ENCODE assay signal across 15 mouse cellular contexts in the genomic region with DNA sequence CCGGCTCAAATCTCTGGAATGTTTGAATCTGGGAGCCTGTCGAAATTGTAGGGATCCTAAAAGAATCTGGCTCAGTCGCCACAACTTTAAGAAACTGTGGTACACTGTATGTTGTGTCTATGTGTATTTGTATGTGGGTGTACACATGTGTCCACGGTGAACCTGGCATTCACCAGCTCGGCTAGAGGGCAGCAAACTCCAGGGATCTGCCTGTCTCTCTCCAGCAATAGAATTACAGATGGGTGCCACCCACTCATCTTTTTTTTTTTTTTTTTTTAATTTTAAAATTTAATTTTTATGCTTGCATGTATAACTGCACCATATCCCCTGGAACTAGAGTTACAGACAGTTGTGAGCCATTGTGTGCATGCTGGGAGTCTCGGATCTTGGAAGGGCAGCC. TPM values are rescaled to one million over a fixed set of nuclear protein-coding genes. Genes with fewer than 3 reads are reported as not detected.
DNase-seq lines count a peak whose midpoint lies in the region; ATAC-seq and TF ChIP-seq lines count a peak whose summit lies in the region.
"Had no signal": no experiment of that assay in that cellular context is flagged by ENCODE, and none has a peak within 500 bp of the region (broad histone marks: within the 10 kb centered on the region; RNA-seq: fewer than 3 reads in every experiment).

No protein-coding gene starts in this region.

- WGBS in liver, adult 2 months = 49% methylated on average over 6 of the region's 6 CpGs
- 76% methylated on average over 6 of the region's 6 CpGs for WGBS in liver, embryonic 11.5 days
- WGBS in hindbrain, embryonic 11.5 days = 83% methylated on average over 6 of the region's 6 CpGs

- H3K9ac ChIP-seq in liver, adult 2 months (ENCODE audit: low read depth, low read length) = peak overlapping the region; percentile 50; the same call in 1 of the 2 replicates
- no peak overlapping the region for H3K9ac ChIP-seq in liver, embryonic 11.5 days (ENCODE audit: low read depth, low read length)
- H3K9ac ChIP-seq in MEL (ENCODE audit: control insufficient read depth, low read depth, low read length, poor library complexity, severe bottlenecking) = peak overlapping the region; percentile 14; the same call in 1 of the 2 replicates
- H3K9ac ChIP-seq in hindbrain, embryonic 11.5 days (ENCODE audit: low read depth, low read length) = no peak overlapping the region
- H3K9ac ChIP-seq: limb, embryonic 12.5 days; neural tube, embryonic 15.5 days had no signal

- no peak for TF ChIP-seq POLR2A in liver, adult 2 months (IDR thresholded peaks at IDR 0.05; ENCODE audit: extremely low read depth, insufficient read depth, low read length)
- TF ChIP-seq POLR2A in MEL (IDR thresholded peaks at IDR 0.05; ENCODE audit: control insufficient read depth in 1 of 2, insufficient read depth in 1 of 2, low read depth in 1 of 2, low read length in 2 of 2, poor library complexity in 1 of 2) = no peak

- no peaks in the 10 kb centered on the region for H3K79me2 ChIP-seq in liver, adult 2 months (ENCODE audit: control insufficient read depth, insufficient read depth, low read length)
- no peaks in the 10 kb centered on the region for H3K79me2 ChIP-seq in MEL (ENCODE audit: control insufficient read depth, insufficient read depth, low read length, poor library complexity)

- peak overlapping the region; percentile 21; the same call in 1 of the 2 replicates for H3K4me3 ChIP-seq in gastrocnemius, adult 2 months
- H3K4me3 ChIP-seq in liver, adult 2 months (ENCODE audit: insufficient read depth, low read depth, low read length) = no peak overlapping the region
- no peak overlapping the region for H3K4me3 ChIP-seq in liver, embryonic 11.5 days (ENCODE audit: low read depth, low read length)
- peak overlapping the region; percentile 5 to 10 for H3K4me3 ChIP-seq in MEL (ENCODE audit: control insufficient read depth in 1 of 2, insufficient read depth in 1 of 2, low read depth in 2 of 2, low read length in 2 of 2)
- H3K4me3 ChIP-seq in hindbrain, embryonic 11.5 days (ENCODE audit: low read depth, low read length) = no peak overlapping the region
- H3K4me3 ChIP-seq: limb, embryonic 12.5 days; neural tube, embryonic 15.5 days had no signal

- TF ChIP-seq RAD21 in MEL (IDR thresholded peaks at IDR 0.05; ENCODE audit: low read depth, low read length) = peak; percentile 33

- H3K27ac ChIP-seq in gastrocnemius, adult 2 months = peak overlapping the region; percentile 61
- H3K27ac ChIP-seq in liver, adult 2 months (replicated peaks; ENCODE audit: insufficient read depth, low read depth, low read length) = peak overlapping the region; percentile 92
- no peak overlapping the region for H3K27ac ChIP-seq in liver, embryonic 11.5 days (ENCODE audit: low read depth, low read length)
- H3K27ac ChIP-seq in MEL (ENCODE audit: control insufficient read depth, low read depth, low read length) = no peak overlapping the region
- no peak overlapping the region for H3K27ac ChIP-seq in hindbrain, embryonic 11.5 days (ENCODE audit: low read depth, low read length)
- H3K27ac ChIP-seq: limb, embryonic 12.5 days; neural tube, embryonic 15.5 days had no signal

- intact Hi-C loops in gastrocnemius, adult 2 months (cut with DNase I) = no loop called here

- no peaks in the 10 kb centered on the region for H3K36me3 ChIP-seq in liver, adult 2 months (ENCODE audit: control insufficient read depth, insufficient read depth, low read length)
- no peaks in the 10 kb centered on the region for H3K36me3 ChIP-seq in liver, embryonic 11.5 days (ENCODE audit: control insufficient read depth, insufficient read depth, low read length)
- no peaks in the 10 kb centered on the region for H3K36me3 ChIP-seq in MEL (ENCODE audit: control insufficient read depth in 1 of 2, insufficient read depth in 2 of 2, low read length in 2 of 2)
- no peaks in the 10 kb centered on the region for H3K36me3 ChIP-seq in hindbrain, embryonic 11.5 days (ENCODE audit: control insufficient read depth, insufficient read depth, low read length)
- H3K36me3 ChIP-seq: limb, embryonic 12.5 days; neural tube, embryonic 15.5 days had no signal

- no peaks in the 10 kb centered on the region for H3K9me3 ChIP-seq in liver, embryonic 11.5 days (ENCODE audit: control insufficient read depth, low read length)
- no peaks in the 10 kb centered on the region for H3K9me3 ChIP-seq in MEL (replicated peaks; ENCODE audit: insufficient read depth, low read length)
- H3K9me3 ChIP-seq in hindbrain, embryonic 11.5 days (ENCODE audit: control insufficient read depth, low read length) = no peaks in the 10 kb centered on the region
- H3K9me3 ChIP-seq: limb, embryonic 12.5 days; neural tube, embryonic 15.5 days had no signal

- no peak for ATAC-seq in liver, embryonic 11.5 days (replicated peaks; ENCODE audit: low FRiP score)
- ATAC-seq in megakaryocyte progenitor cell, adult 5-6 weeks (replicated peaks; ENCODE audit: poor library complexity) = peak; percentile 57; the same call in 1 of the 2 replicates
- ATAC-seq in hindbrain, embryonic 11.5 days (ENCODE audit: low FRiP score) = no peak
- ATAC-seq: forebrain, embryonic 16.5 days had no signal

- H3K4me1 ChIP-seq in liver, adult 2 months (ENCODE audit: control insufficient read depth, insufficient read depth, low read length) = peaks cover 8% of the 10 kb centered on the region
- no peaks in the 10 kb centered on the region for H3K4me1 ChIP-seq in liver, embryonic 11.5 days (replicated peaks; ENCODE audit: control insufficient read depth, insufficient read depth, low read length)
- no peaks in the 10 kb centered on the region; a peak in 1 of 4 replicates for H3K4me1 ChIP-seq in MEL (ENCODE audit: control insufficient read depth in 1 of 2, insufficient read depth in 2 of 2, low read length in 2 of 2)
- H3K4me1 ChIP-seq in hindbrain, embryonic 11.5 days (replicated peaks; ENCODE audit: control insufficient read depth, insufficient read depth, low read length) = no peaks in the 10 kb centered on the region

- DNase-seq in gastrocnemius, adult 2 months = no peak
- DNase-seq in gastrocnemius, postnatal 25 days = no peak
- peak; percentile 70 for DNase-seq in liver, adult 2 months (ENCODE audit: extremely low read depth, low read depth, low spot score)
- DNase-seq in liver, embryonic 11.5 days (ENCODE audit: low spot score) = no peak
- peak; percentile 47 for DNase-seq in MEL (ENCODE audit: low read depth, low spot score)
- DNase-seq in hindbrain, embryonic 11.5 days (ENCODE audit: low spot score) = no peak
- DNase-seq in cerebellum, adult 11 months = no peak

- no peak for TF ChIP-seq EP300 in MEL (IDR thresholded peaks at IDR 0.05; ENCODE audit: low read depth in 1 of 2, low read length in 2 of 2)

- peak; percentile 25; the same call in 1 of the 2 replicates for TF ChIP-seq CTCF in gastrocnemius, adult 2 months (IDR thresholded peaks at IDR 0.05)
- peak; percentile 75 for TF ChIP-seq CTCF in liver, adult 2 months (IDR thresholded peaks at IDR 0.05; ENCODE audit: low read depth, low read length)
- peak in 2 of 3 experiments; percentile 40 to 47; a peak in 4 of 6 replicates for TF ChIP-seq CTCF in MEL (IDR thresholded peaks at IDR 0.05 in 2 of 3, conservative IDR thresholded peaks at IDR 0.05 in 1 of 3; ENCODE audit: control insufficient read depth in 1 of 3, insufficient read depth in 1 of 3, low read depth in 2 of 3, low read length in 3 of 3, poor library complexity in 1 of 3, severe bottlenecking in 1 of 3)

- H3K4me2 ChIP-seq in liver, embryonic 11.5 days = no peak overlapping the region
- H3K4me2 ChIP-seq in hindbrain, embryonic 11.5 days (replicated peaks; ENCODE audit: low read depth, low read length) = no peak overlapping the region
- H3K4me2 ChIP-seq: limb, embryonic 12.5 days; midbrain, embryonic 11.5 days had no signal

- H3K27me3 ChIP-seq in liver, adult 2 months (ENCODE audit: control insufficient read depth, insufficient read depth, low read length) = no peaks in the 10 kb centered on the region
- no peaks in the 10 kb centered on the region for H3K27me3 ChIP-seq in liver, embryonic 11.5 days (replicated peaks; ENCODE audit: control insufficient read depth, insufficient read depth, low read length)
- no peaks in the 10 kb centered on the region for H3K27me3 ChIP-seq in MEL (ENCODE audit: control insufficient read depth in 1 of 2, insufficient read depth in 2 of 2, low read length in 2 of 2)
- no peaks in the 10 kb centered on the region for H3K27me3 ChIP-seq in hindbrain, embryonic 11.5 days (ENCODE audit: control insufficient read depth, insufficient read depth, low read length)
- H3K27me3 ChIP-seq: limb, embryonic 12.5 days; neural tube, embryonic 15.5 days had no signal

RNA-seq across cellular contexts. Expression of gene Ackr2, which starts 16.9 kb away (rescaled TPM):
- total RNA-seq in gastrocnemius, adult 2 months (2021) = 1 to 10 TPM; 1.2 to 3.6 TPM
- 1 to 10 TPM; 1.9 to 2.0 TPM for total RNA-seq in gastrocnemius, postnatal 25 days (2021)
- 1.6 and 2.3 TPM in 2 replicates for total RNA-seq in liver, adult 2 months (2014; rRNA removed)
- polyA plus RNA-seq in liver, adult 2 months (2012; rRNA removed) = 1.4 and 2.4 TPM in 2 replicates
- 0.19 and 0.21 TPM in 2 replicates for polyA plus RNA-seq in liver, embryonic 11.5 days (2014; fragmentation: Nextera tagmentation; extraction: Ambion mirVana)
- not detected in 2 replicates for total RNA-seq in MEL (2012; rRNA removed)
- polyA plus RNA-seq in MEL (2012; ENCODE audit: insufficient read depth in 1 of 2, insufficient read length in 2 of 2, low read depth in 1 of 2, low replicate concordance in 2 of 2, missing spikeins in 1 of 2) = not detected
- total RNA-seq in megakaryocyte progenitor cell, adult 5-6 weeks (2015) = not detected in 2 replicates
- not detected in 2 replicates for total RNA-seq in megakaryocyte progenitor cell, adult 5-6 weeks (2017)
- polyA plus RNA-seq in hindbrain, embryonic 11.5 days (2014; fragmentation: Nextera tagmentation; extraction: Ambion mirVana) = 1.2 and 1.4 TPM in 2 replicates
- polyA plus RNA-seq: activated CD4-positive, CD25-positive, alpha-beta regulatory T cell, adult 4 months; limb, embryonic 12.5 days had no signal

RNA-seq across cellular contexts. Expression of gene Higd1a, which starts 23.1 kb away (rescaled TPM):
- 100 to 1,000 TPM in 1 of 2 experiments, 10 to 100 TPM in 1; 89.1 to 111 TPM for total RNA-seq in gastrocnemius, adult 2 months (2021)
- total RNA-seq in gastrocnemius, postnatal 25 days (2021) = 100 to 1,000 TPM; 110 to 115 TPM
- 45.6 and 65.6 TPM in 2 replicates for total RNA-seq in liver, adult 2 months (2014; rRNA removed)
- polyA plus RNA-seq in liver, adult 2 months (2012; rRNA removed) = 14.7 and 20.2 TPM in 2 replicates
- 205 and 214 TPM in 2 replicates for polyA plus RNA-seq in liver, embryonic 11.5 days (2014; fragmentation: Nextera tagmentation; extraction: Ambion mirVana)
- 142 and 248 TPM in 2 replicates for total RNA-seq in MEL (2012; rRNA removed)
- polyA plus RNA-seq in MEL (2012; ENCODE audit: insufficient read depth in 1 of 2, insufficient read length in 2 of 2, low read depth in 1 of 2, low replicate concordance in 2 of 2, missing spikeins in 1 of 2) = 100 to 1,000 TPM in 1 of 2 experiments, not detected in 1; 177 TPM
- total RNA-seq in megakaryocyte progenitor cell, adult 5-6 weeks (2015) = 89.9 and 101 TPM in 2 replicates
- 14.1 and 21.7 TPM in 2 replicates for total RNA-seq in megakaryocyte progenitor cell, adult 5-6 weeks (2017)
- polyA plus RNA-seq in hindbrain, embryonic 11.5 days (2014; fragmentation: Nextera tagmentation; extraction: Ambion mirVana) = 149 and 158 TPM in 2 replicates

RNA-seq across cellular contexts. Expression of gene Cyp8b1, which starts 34.8 kb away (rescaled TPM):
- total RNA-seq in gastrocnemius, adult 2 months (2021) = not detected
- total RNA-seq in gastrocnemius, postnatal 25 days (2021) = not detected
- 86.4 and 128 TPM in 2 replicates for total RNA-seq in liver, adult 2 months (2014; rRNA removed)
- polyA plus RNA-seq in liver, adult 2 months (2012; rRNA removed) = 292 and 305 TPM in 2 replicates
- polyA plus RNA-seq in liver, embryonic 11.5 days (2014; fragmentation: Nextera tagmentation; extraction: Ambion mirVana) = not detected in 2 replicates
- not detected in 2 replicates for total RNA-seq in MEL (2012; rRNA removed)
- polyA plus RNA-seq in MEL (2012; ENCODE audit: insufficient read depth in 1 of 2, insufficient read length in 2 of 2, low read depth in 1 of 2, low replicate concordance in 2 of 2, missing spikeins in 1 of 2) = not detected
- total RNA-seq in megakaryocyte progenitor cell, adult 5-6 weeks (2015) = not detected in 2 replicates
- not detected in 2 replicates for total RNA-seq in megakaryocyte progenitor cell, adult 5-6 weeks (2017)
- polyA plus RNA-seq in hindbrain, embryonic 11.5 days (2014; fragmentation: Nextera tagmentation; extraction: Ambion mirVana) = not detected in 2 replicates
- total RNA-seq: heart, postnatal 25 days had no signal
- polyA plus RNA-seq: activated CD4-positive, CD25-positive, alpha-beta regulatory T cell, adult 4 months; forebrain, embryonic 16.5 days; limb, embryonic 12.5 days; midbrain, embryonic 11.5 days; neural tube, embryonic 15.5 days; stomach, embryonic 14.5 days had no signal

RNA-seq across cellular contexts. Expression of gene Ccdc13, which starts 42.0 kb away (rescaled TPM):
- total RNA-seq in gastrocnemius, adult 2 months (2021) = under 1 TPM in 1 of 2 experiments, not detected in 1; 0.23 TPM
- under 1 TPM; 0.32 to 0.46 TPM for total RNA-seq in gastrocnemius, postnatal 25 days (2021)
- total RNA-seq in liver, adult 2 months (2014; rRNA removed) = not detected in 2 replicates
- polyA plus RNA-seq in liver, adult 2 months (2012; rRNA removed) = not detected in 2 replicates
- polyA plus RNA-seq in liver, embryonic 11.5 days (2014; fragmentation: Nextera tagmentation; extraction: Ambion mirVana) = 0.49 TPM in 1 of 2 replicates, not detected in the other
- not detected in 2 replicates for total RNA-seq in MEL (2012; rRNA removed)
- polyA plus RNA-seq in MEL (2012; ENCODE audit: insufficient read depth in 1 of 2, insufficient read length in 2 of 2, low read depth in 1 of 2, low replicate concordance in 2 of 2, missing spikeins in 1 of 2) = not detected
- total RNA-seq in megakaryocyte progenitor cell, adult 5-6 weeks (2015) = 0.42 TPM in 1 of 2 replicates, not detected in the other
- not detected in 2 replicates for total RNA-seq in megakaryocyte progenitor cell, adult 5-6 weeks (2017)
- 2.4 and 4.0 TPM in 2 replicates for polyA plus RNA-seq in hindbrain, embryonic 11.5 days (2014; fragmentation: Nextera tagmentation; extraction: Ambion mirVana)
- total RNA-seq: heart, postnatal 25 days had no signal
- polyA plus RNA-seq: activated CD4-positive, CD25-positive, alpha-beta regulatory T cell, adult 4 months had no signal

Comparison
In these comparisons a context has a peak if more than half of its experiments do, and no peak if none do; other contexts are left out.
1. DNase-seq: peak in liver, adult 2 months (single experiment) and MEL (single experiment); none in gastrocnemius, adult 2 months (single experiment), gastrocnemius, postnatal 25 days (single experiment), liver, embryonic 11.5 days (single experiment), hindbrain, embryonic 11.5 days (single experiment) and cerebellum, adult 11 months (single experiment).
2. H3K27ac ChIP-seq: peak in gastrocnemius, adult 2 months (single experiment) and liver, adult 2 months (single experiment); none in liver, embryonic 11.5 days (single experiment), MEL (single experiment) and hindbrain, embryonic 11.5 days (single experiment).
3. H3K9ac ChIP-seq: peak in liver, adult 2 months (single experiment) and MEL (single experiment); none in liver, embryonic 11.5 days (single experiment) and hindbrain, embryonic 11.5 days (single experiment).
4. H3K4me3 ChIP-seq: peak in gastrocnemius, adult 2 months (single experiment) and MEL (2 of 2); none in liver, adult 2 months (single experiment), liver, embryonic 11.5 days (single experiment) and hindbrain, embryonic 11.5 days (single experiment).
5. CTCF ChIP-seq: peak in every context shown above with its lines; median percentile 75 in liver, adult 2 months; 44 in MEL; 25 in gastrocnemius, adult 2 months.
6. RNA of gene Cyp8b1, which starts 34.8 kb away (total RNA-seq): 86.4 to 128 TPM in liver, adult 2 months; not detected in gastrocnemius, adult 2 months, not detected in gastrocnemius, postnatal 25 days, not detected in MEL and not detected in megakaryocyte progenitor cell, adult 5-6 weeks; every median in the first group is over 10 times any median in the second.